Mouse (Mus musculus) myocyte (in vitro differentiated cells): ENCODE results near the gene Mapk9. TPM values are rescaled to one million over a fixed set of nuclear protein-coding genes. Genes with fewer than 3 reads are reported as not detected.

Source experiments
- H3K27me3 ChIP-seq: one replicate; pipeline ENCODE4 v1.6.1; 2011; ENCODE audit not compliant: control insufficient read depth, insufficient read depth, insufficient read length
- H3K36me3 ChIP-seq: one replicate; pipeline ENCODE4 v1.6.1; 2011; ENCODE audit not compliant: control insufficient read depth, insufficient read depth
- H3K4me2 ChIP-seq: one replicate; pipeline ENCODE4 v1.6.1; 2011; ENCODE audit warnings: low read depth, control low read depth
- H3K4me3 ChIP-seq: one replicate; pipeline ENCODE4 v1.5.1; 2011; ENCODE audit warnings: mild to moderate bottlenecking, control low read depth, moderate library complexity
- H3K79me2 ChIP-seq: one replicate; pipeline ENCODE4 v1.6.1; 2011; ENCODE audit not compliant: control insufficient read depth, insufficient read depth
- H3ac ChIP-seq: one replicate; pipeline ENCODE4 v1.6.1; 2011; ENCODE audit not compliant: control insufficient read depth, insufficient read length
- CEBPB ChIP-seq: IDR thresholded peaks from 2 replicates; pipeline ENCODE4 v1.6.1; 2011; ENCODE audit warnings: mild to moderate bottlenecking, moderate library complexity; ENCODE audit not compliant: poor library complexity, insufficient read depth, severe bottlenecking
- E2F4 ChIP-seq: IDR thresholded peaks from one replicate; pipeline ENCODE4 v1.6.1; 2011; ENCODE audit warnings: mild to moderate bottlenecking, control low read depth, moderate library complexity; ENCODE audit not compliant: insufficient read depth
- MAX ChIP-seq: IDR thresholded peaks from one replicate; pipeline ENCODE4 v1.6.1; 2011; ENCODE audit warnings: low read depth, mild to moderate bottlenecking, control low read depth
- MYOD1 ChIP-seq, 3 experiments: IDR thresholded peaks; one replicate each; pipeline ENCODE4 v1.6.1; 2011; ENCODE audit warnings: control low read depth in 2 of 3, low read depth in 2 of 3, mild to moderate bottlenecking in 2 of 3, moderate library complexity in 1 of 3; ENCODE audit not compliant: insufficient read length in 2 of 3, control insufficient read depth in 1 of 3
- MYOG ChIP-seq, 3 experiments: IDR thresholded peaks; one replicate each; pipeline ENCODE4 v1.6.1; 2011; ENCODE audit warnings: control low read depth in 2 of 3, low read depth in 2 of 3, mild to moderate bottlenecking in 2 of 3; ENCODE audit not compliant: insufficient read length in 2 of 3, control insufficient read depth in 1 of 3, insufficient read depth in 1 of 3
- POLR2A ChIP-seq: IDR thresholded peaks from one replicate; pipeline ENCODE4 v1.6.1; 2011; ENCODE audit warnings: low read depth, mild to moderate bottlenecking, control low read depth, moderate library complexity; ENCODE audit not compliant: insufficient read length
- POLR2AphosphoS2 ChIP-seq: IDR thresholded peaks from one replicate; pipeline ENCODE4 v1.6.1; 2011; ENCODE audit warnings: low read depth, control low read depth; ENCODE audit not compliant: insufficient read length
- REST ChIP-seq: IDR thresholded peaks from one replicate; pipeline ENCODE4 v1.6.1; 2011; ENCODE audit warnings: mild to moderate bottlenecking, control low read depth, moderate library complexity; ENCODE audit not compliant: insufficient read depth, insufficient read length
- SRF ChIP-seq: IDR thresholded peaks from one replicate; pipeline ENCODE4 v1.6.1; 2011; ENCODE audit warnings: low read depth; ENCODE audit not compliant: control insufficient read depth, insufficient read length
- TCF12 ChIP-seq: IDR thresholded peaks from one replicate; pipeline ENCODE4 v1.6.1; 2011; ENCODE audit warnings: mild to moderate bottlenecking, control low read depth; ENCODE audit not compliant: poor library complexity, insufficient read depth, severe bottlenecking
- TCF3 ChIP-seq: IDR thresholded peaks from one replicate; pipeline ENCODE4 v1.6.1; 2011; ENCODE audit warnings: low read depth, control low read depth; ENCODE audit not compliant: insufficient read length
- USF1 ChIP-seq: IDR thresholded peaks from one replicate; pipeline ENCODE4 v1.6.1; 2011; ENCODE audit warnings: low read depth, mild to moderate bottlenecking, control low read depth, moderate library complexity
- polyA plus RNA-seq: library from polyadenylated mRNA; unstranded; fragments of >200 nt; fragmentation: generic; extraction: Trizol; gene quantifications from one replicate; pipeline ENCODE4 v1.2.1, GENCODE M21; 2012; ENCODE audit warnings: missing spikeins

The Mapk9 gene
- polyA plus RNA-seq, 1 experiment, result 21.5 TPM

GRCm38 (mm10) chr11:49867320-49867719 lies 20.8 kb downstream of the Mapk9 start:
- TF ChIP-seq E2F4 (no peak), TCF3 (no peak), REST (no peak), SRF (no peak), POLR2AphosphoS2 (no peak), MYOD1 (IDR thresholded peaks at IDR 0.05; ENCODE audit: control insufficient read depth in 1 of 3, insufficient read length in 2 of 3, low read depth in 2 of 3) (no peak), POLR2A (no peak)
- Histone ChIP-seq H3K4me3 (no peak overlapping the region), H3K79me2 (no peaks in the 10 kb centered on the region), H3K4me2 (no peak overlapping the region), H3K27me3 (no peaks in the 10 kb centered on the region), H3K36me3 (no peaks in the 10 kb centered on the region), H3ac (no peak overlapping the region)

- no peak for TF ChIP-seq TCF3
- TF ChIP-seq USF1, result no peak
- no peak for TF ChIP-seq E2F4
- no peak for TF ChIP-seq POLR2AphosphoS2
- no peak for TF ChIP-seq CEBPB
- TF ChIP-seq MYOD1 (IDR thresholded peaks at IDR 0.05; ENCODE audit: control insufficient read depth in 1 of 3, insufficient read length in 2 of 3, low read depth in 2 of 3), result no peak
- TF ChIP-seq SRF, result no peak
- TF ChIP-seq MAX, result no peak
- TF ChIP-seq MYOG (IDR thresholded peaks at IDR 0.05; ENCODE audit: control insufficient read depth in 1 of 3, insufficient read depth in 1 of 3, insufficient read length in 2 of 3, low read depth in 2 of 3), result no peak
- TF ChIP-seq TCF12, result no peak
- Histone ChIP-seq H3K36me3 (peaks cover 14% of the 10 kb centered on the region), H3K4me3 (no peak overlapping the region), H3K79me2 (no peaks in the 10 kb centered on the region), H3K27me3 (no peaks in the 10 kb centered on the region), H3ac (no peak overlapping the region), H3K4me2 (no peak overlapping the region)
Measured at GRCm38 (mm10) chr11:49869762-49870161, 23.2 kb downstream of the Mapk9 start.

- no peak overlapping the region for H3K4me2 ChIP-seq
- no peak overlapping the region for H3K4me3 ChIP-seq
- H3K79me2 ChIP-seq, result no peaks in the 10 kb centered on the region
- TF ChIP-seq MYOD1 (IDR thresholded peaks at IDR 0.05; ENCODE audit: control insufficient read depth in 1 of 3, insufficient read length in 2 of 3, low read depth in 2 of 3) (peak in 1 of 3 experiments; percentile 40), USF1 (no peak), SRF (no peak), POLR2A (no peak)
- no peak overlapping the region for H3ac ChIP-seq
- H3K36me3 ChIP-seq, result peaks cover 14% of the 10 kb centered on the region
- H3K27me3 ChIP-seq, result no peaks in the 10 kb centered on the region
Measured at GRCm38 (mm10) chr11:49871914-49872313, 25.4 kb downstream of the Mapk9 start.

GRCm38 (mm10) chr11:49872779-49873178 lies 26.2 kb downstream of the Mapk9 start:
- TF ChIP-seq MYOG (IDR thresholded peaks at IDR 0.05; ENCODE audit: control insufficient read depth in 1 of 3, insufficient read depth in 1 of 3, insufficient read length in 2 of 3, low read depth in 2 of 3) (no peak), REST (no peak)
- Histone ChIP-seq H3K4me3 (no peak overlapping the region), H3K36me3 (peaks cover 14% of the 10 kb centered on the region), H3K4me2 (no peak overlapping the region), H3K27me3 (no peaks in the 10 kb centered on the region), H3K79me2 (no peaks in the 10 kb centered on the region), H3ac (no peak overlapping the region)

GRCm38 (mm10) chr11:49876948-49877817 lies 30.6 kb downstream of the Mapk9 start:
- TF ChIP-seq POLR2AphosphoS2, result no peak
- no peak for TF ChIP-seq SRF
- no peak for TF ChIP-seq CEBPB
- TF ChIP-seq MAX, result no peak
- no peak for TF ChIP-seq POLR2A
- TF ChIP-seq MYOG (IDR thresholded peaks at IDR 0.05; ENCODE audit: control insufficient read depth in 1 of 3, insufficient read depth in 1 of 3, insufficient read length in 2 of 3, low read depth in 2 of 3), result no peak
- TF ChIP-seq REST, result no peak
- TF ChIP-seq USF1, result no peak
- no peak for TF ChIP-seq TCF3
- TF ChIP-seq MYOD1 (IDR thresholded peaks at IDR 0.05; ENCODE audit: control insufficient read depth in 1 of 3, insufficient read length in 2 of 3, low read depth in 2 of 3), result no peak
- TF ChIP-seq E2F4, result no peak
- no peak for TF ChIP-seq TCF12
- no peaks in the 10 kb centered on the region for H3K79me2 ChIP-seq
- no peak overlapping the region for H3ac ChIP-seq
- no peak overlapping the region for H3K4me3 ChIP-seq
- H3K36me3 ChIP-seq, result peaks cover 20% of the 10 kb centered on the region
- H3K27me3 ChIP-seq, result no peaks in the 10 kb centered on the region
- no peak overlapping the region for H3K4me2 ChIP-seq
